Mouse (Mus musculus): ENCODE results near the gene Cox10. TPM values are rescaled to one million over a fixed set of nuclear protein-coding genes. Genes with fewer than 3 reads are reported as not detected.

Cox10 gene
- total and polyA plus RNA-seq, 3 experiments, result 39.9 to 374 (median 52.2) TPM

- DNase-seq (ENCODE audit: low read depth, low spot score), result no peak
- TF ChIP-seq EP300 (IDR thresholded peaks at IDR 0.05; ENCODE audit: low read depth in 1 of 2, low read length in 2 of 2) (no peak), MYC (IDR thresholded peaks at IDR 0.05; ENCODE audit: low read depth, low read length) (no peak), JUND (IDR thresholded peaks at IDR 0.05; ENCODE audit: low read depth, low read length) (no peak), HCFC1 (IDR thresholded peaks at IDR 0.05; ENCODE audit: low read depth, low read length) (no peak), CHD2 (IDR thresholded peaks at IDR 0.05; ENCODE audit: low read length) (no peak), MXI1 (IDR thresholded peaks at IDR 0.05; ENCODE audit: low read depth, low read length) (no peak), E2F4 (IDR thresholded peaks at IDR 0.05; ENCODE audit: borderline replicate concordance, low read depth, low read length) (no peak), ZMIZ1 (IDR thresholded peaks at IDR 0.05; ENCODE audit: low read depth, low read length) (no peak), GABPA (IDR thresholded peaks at IDR 0.05; ENCODE audit: low read depth, low read length) (no peak), MAX (IDR thresholded peaks at IDR 0.05; ENCODE audit: low read length) (no peak), POLR2AphosphoS2 (IDR thresholded peaks at IDR 0.05; ENCODE audit: low read length) (no peak), BHLHE40 (IDR thresholded peaks at IDR 0.05; ENCODE audit: borderline replicate concordance, low read depth, low read length) (no peak), POLR2AphosphoS5 (IDR thresholded peaks at IDR 0.05; ENCODE audit: borderline replicate concordance, low read depth, low read length) (no peak), NRF1 (IDR thresholded peaks at IDR 0.05; ENCODE audit: insufficient read depth, low read depth, low read length, poor library complexity, severe bottlenecking) (no peak), GATA1 (IDR thresholded peaks at IDR 0.05; ENCODE audit: low read depth, low read length) (no peak), SMC3 (IDR thresholded peaks at IDR 0.05; ENCODE audit: low read depth, low read length) (no peak), MEF2A (IDR thresholded peaks at IDR 0.05; ENCODE audit: extremely low read depth, insufficient replicate concordance, low read depth, low read length, poor library complexity, severe bottlenecking) (no peak), ETS1 (IDR thresholded peaks at IDR 0.05; ENCODE audit: low read depth, low read length) (no peak)
- H3K27me3 ChIP-seq (ENCODE audit: control insufficient read depth in 1 of 2, insufficient read depth in 2 of 2, low read length in 2 of 2), result no peaks in the 10 kb centered on the region
- no peaks in the 10 kb centered on the region for H3K9me3 ChIP-seq (replicated peaks; ENCODE audit: insufficient read depth, low read length)
- no peaks in the 10 kb centered on the region for H3K79me2 ChIP-seq (ENCODE audit: control insufficient read depth, insufficient read depth, low read length, poor library complexity)
- H3K36me3 ChIP-seq (ENCODE audit: control insufficient read depth in 1 of 2, insufficient read depth in 2 of 2, low read length in 2 of 2), result peaks cover 0 to 1% of the 10 kb centered on the region in 2 experiments; a peak in 1 of 4 replicates
- no peak overlapping the region for H3K9ac ChIP-seq (ENCODE audit: control insufficient read depth, low read depth, low read length, poor library complexity, severe bottlenecking)
- no peak overlapping the region for H3K27ac ChIP-seq (ENCODE audit: control insufficient read depth, low read depth, low read length)
- H3K4me1 ChIP-seq (ENCODE audit: control insufficient read depth in 1 of 2, insufficient read depth in 2 of 2, low read length in 2 of 2), result no peaks in the 10 kb centered on the region
- H3K4me3 ChIP-seq (ENCODE audit: control insufficient read depth in 1 of 2, insufficient read depth in 1 of 2, low read depth in 2 of 2, low read length in 2 of 2), result no peak overlapping the region
Measured at GRCm38 (mm10) chr11:63990311-63990710, 89.0 kb downstream of the Cox10 start.

DNA sequence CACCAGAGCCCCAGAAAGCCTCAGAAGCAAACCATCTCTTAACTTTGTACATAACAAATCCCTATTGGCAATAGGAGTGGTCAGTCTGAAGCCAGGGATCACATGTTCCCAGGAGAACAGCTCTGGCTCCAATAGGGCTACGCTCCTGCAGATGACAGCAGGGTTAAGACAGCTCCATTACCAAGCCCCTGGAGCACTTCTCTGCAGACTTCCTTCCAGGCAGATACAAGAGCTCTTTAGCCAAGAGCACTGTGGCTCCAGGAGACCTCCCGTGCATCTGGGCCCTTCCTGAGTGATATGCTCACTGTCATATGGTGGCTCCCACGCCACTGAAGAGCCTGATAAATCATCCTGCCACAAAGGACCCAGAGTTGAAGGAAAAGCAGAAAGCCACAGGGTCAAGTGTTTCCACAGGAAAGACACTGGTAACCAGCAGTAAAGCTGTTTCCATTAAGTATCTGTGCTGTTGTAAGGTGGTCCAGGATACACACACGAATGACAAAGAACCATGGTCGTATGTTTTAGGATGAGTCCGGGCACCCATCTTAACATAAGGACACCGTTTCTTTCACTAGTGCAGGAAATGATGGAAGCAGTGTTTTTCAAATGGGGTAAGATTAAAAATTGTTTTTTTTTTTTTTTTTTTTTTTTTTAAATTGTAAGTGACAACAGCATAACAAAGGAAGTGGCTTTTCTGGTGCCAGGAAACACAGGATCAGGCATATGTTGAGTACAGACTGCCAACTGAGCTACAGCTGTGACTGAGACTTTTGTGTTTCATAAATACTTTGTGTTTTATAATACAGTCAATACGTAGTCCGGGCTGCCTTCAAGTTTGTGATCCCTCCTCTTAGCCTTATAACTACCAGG, 90.0 kb downstream of the Cox10 start:
- no peak for TF ChIP-seq POLR2AphosphoS2 (IDR thresholded peaks at IDR 0.05; ENCODE audit: low read length)
- TF ChIP-seq ZMIZ1 (IDR thresholded peaks at IDR 0.05; ENCODE audit: low read depth, low read length), result no peak
- no peak for TF ChIP-seq NELFE (IDR thresholded peaks at IDR 0.05; ENCODE audit: low read depth, low read length)
- Histone ChIP-seq H3K79me2 (ENCODE audit: control insufficient read depth, insufficient read depth, low read length, poor library complexity) (no peaks in the 10 kb centered on the region), H3K4me1 (ENCODE audit: control insufficient read depth in 1 of 2, insufficient read depth in 2 of 2, low read length in 2 of 2) (no peaks in the 10 kb centered on the region), H3K27me3 (ENCODE audit: control insufficient read depth in 1 of 2, insufficient read depth in 2 of 2, low read length in 2 of 2) (no peaks in the 10 kb centered on the region), H3K9me3 (replicated peaks; ENCODE audit: insufficient read depth, low read length) (no peaks in the 10 kb centered on the region), H3K27ac (ENCODE audit: control insufficient read depth, low read depth, low read length) (no peak overlapping the region), H3K9ac (ENCODE audit: control insufficient read depth, low read depth, low read length, poor library complexity, severe bottlenecking) (no peak overlapping the region), H3K4me3 (ENCODE audit: control insufficient read depth in 1 of 2, insufficient read depth in 1 of 2, low read depth in 2 of 2, low read length in 2 of 2) (no peak overlapping the region), H3K36me3 (ENCODE audit: control insufficient read depth in 1 of 2, insufficient read depth in 2 of 2, low read length in 2 of 2) (peaks cover 0 to 1% of the 10 kb centered on the region in 2 experiments; a peak in 1 of 4 replicates)
- no peak for DNase-seq (ENCODE audit: low read depth, low spot score)
